Mouse (Mus musculus) lung, embryonic 14.5 days (tissue): ENCODE results near the gene Opalin. TPM values are rescaled to one million over a fixed set of nuclear protein-coding genes. Genes with fewer than 3 reads are reported as not detected.
A peak's percentile ranks its signal among the peaks of the same experiment; 100 is the strongest.

Experiments
- ATAC-seq: fragments of 200-750 bp; cut with Nextera tagmentation; 2 replicates; pipeline ENCODE4 v1.8.0; 2017; ENCODE audit warnings: mild to moderate bottlenecking, moderate TSS enrichment, moderate library complexity; ENCODE audit not compliant: insufficient read depth
- DNase-seq: peaks from one replicate; pipeline ENCODE4 v3.0.0-alpha.2; 2015
- H3K27ac ChIP-seq: fragments of 300-500 bp; sonication (generic); 2 replicates; pipeline ENCODE4 v1.5.1; 2014; ENCODE audit warnings: low read depth, mild to moderate bottlenecking, moderate library complexity
- H3K27me3 ChIP-seq: fragments of 300-500 bp; sonication (generic); 2 replicates; pipeline ENCODE4 v1.6.1; 2014; ENCODE audit warnings: low read length, control low read depth; ENCODE audit not compliant: insufficient read depth
- H3K36me3 ChIP-seq: fragments of 300-500 bp; sonication (generic); 2 replicates; pipeline ENCODE4 v1.6.1; 2014; ENCODE audit warnings: control low read depth; ENCODE audit not compliant: insufficient read depth
- H3K4me1 ChIP-seq: fragments of 300-500 bp; sonication (generic); 2 replicates; pipeline ENCODE4 v1.6.1; 2014; ENCODE audit warnings: antibody characterized with exemption, control low read depth; ENCODE audit not compliant: insufficient read depth
- H3K4me2 ChIP-seq: fragments of 300-500 bp; sonication (generic); 2 replicates; pipeline ENCODE4 v1.6.1; 2014; ENCODE audit warnings: mild to moderate bottlenecking
- H3K4me3 ChIP-seq: fragments of 300-500 bp; sonication (generic); 2 replicates; pipeline ENCODE4 v1.5.1; 2014; ENCODE audit warnings: low read depth, low read length
- H3K9ac ChIP-seq: fragments of 300-500 bp; sonication (generic); 2 replicates; pipeline ENCODE4 v1.6.1; 2014
- H3K9me3 ChIP-seq: fragments of 300-500 bp; sonication (generic); 2 replicates; pipeline ENCODE4 v1.6.1; 2016; ENCODE audit warnings: low read depth, low read length, control low read depth
- CTCF ChIP-seq: IDR thresholded peaks from 2 replicates; pipeline ENCODE4 v1.5.1; 2016; ENCODE audit warnings: antibody characterized with exemption, low read depth
- WGBS: fragments of 180-500 bp; shearing (Covaris S2); extraction: QIAGEN DNeasy Blood & Tissue Kit; methylation state at CpG from one replicate; pipeline ENCODE4 v1.1.7; 2014; 5-methylcytosine and 5-hydroxymethylcytosine counted together
- polyA plus RNA-seq: library from polyadenylated mRNA; unstranded; fragments of >200 nt; fragmentation: Nextera tagmentation; extraction: Ambion mirVana; gene quantifications from 2 replicates; pipeline ENCODE4 v1.2.1, GENCODE M21; 2014

Opalin gene
- polyA plus RNA-seq, 1 experiment from 2014 or later: not detected

DNA sequence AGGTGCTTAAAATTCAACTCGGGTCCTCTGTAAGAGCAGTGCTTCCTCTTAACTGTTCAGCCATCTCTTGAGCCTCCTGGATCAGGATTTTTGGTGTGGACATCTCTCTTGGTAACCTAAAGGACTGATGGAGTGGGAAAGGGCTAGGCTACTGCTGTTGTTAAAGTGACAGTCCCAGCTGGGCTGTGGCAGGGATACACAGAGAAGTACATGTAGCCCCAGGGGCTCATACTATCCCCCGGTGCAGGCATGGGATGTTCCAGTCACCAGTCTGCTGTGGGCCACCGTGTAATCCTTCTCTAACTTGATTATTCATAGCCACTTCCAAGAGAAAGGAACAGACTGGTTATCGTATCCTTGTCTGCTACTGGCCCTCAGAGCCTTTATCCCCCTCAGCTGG lies 20.1 kb upstream of the Opalin start:
- no peak for ATAC-seq
- Histone ChIP-seq H3K4me2 (no peak overlapping the region), H3K27ac (no peak overlapping the region), H3K9me3 (no peaks in the 10 kb centered on the region), H3K4me1 (no peaks in the 10 kb centered on the region), H3K36me3 (no peaks in the 10 kb centered on the region), H3K9ac (no peak overlapping the region), H3K27me3 (no peaks in the 10 kb centered on the region), H3K4me3 (no peak overlapping the region)
- TF ChIP-seq CTCF: no peak
- no peak for DNase-seq
- WGBS: 67% methylated on average over 4 of the region's 4 CpGs

GRCm38 (mm10) chr19:41091901-41092300 lies 15.0 kb upstream of the Opalin start:
- TF ChIP-seq CTCF: no peak
- WGBS: 47% methylated on average over 2 of the region's 2 CpGs
- ATAC-seq: no peak

DNA sequence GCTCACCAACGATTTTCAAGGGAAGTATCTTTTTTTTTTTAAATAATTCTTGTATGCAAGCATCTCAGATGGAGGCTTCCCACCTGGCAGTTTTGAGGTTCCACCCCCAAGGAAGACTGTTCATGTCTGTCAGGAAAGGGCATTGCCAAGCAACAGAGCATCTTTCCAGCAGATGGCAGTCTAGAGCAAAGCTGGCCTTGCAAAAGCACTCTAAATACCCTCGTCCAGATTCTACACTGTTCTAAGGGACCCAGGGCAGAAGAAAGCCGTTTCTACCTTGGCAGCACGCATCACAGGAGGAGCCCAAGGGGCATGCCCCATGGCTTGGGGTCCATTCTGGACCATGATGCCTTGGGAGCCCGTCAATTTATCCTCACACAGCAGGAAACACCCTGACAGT lies 12.9 kb upstream of the Opalin start:
- Histone ChIP-seq H3K9me3 (no peaks in the 10 kb centered on the region), H3K27ac (no peak overlapping the region), H3K36me3 (no peaks in the 10 kb centered on the region), H3K4me1 (no peaks in the 10 kb centered on the region), H3K27me3 (no peaks in the 10 kb centered on the region), H3K4me2 (no peak overlapping the region), H3K4me3 (no peak overlapping the region), H3K9ac (no peak overlapping the region)
- ATAC-seq (no peak), DNase-seq (peak; percentile 89)
- WGBS: 13% methylated on average over 5 of the region's 5 CpGs
- peak; percentile 87 for TF ChIP-seq CTCF

More at GRCm38 (mm10) chr19:41091901-41092300, 15.0 kb upstream of the Opalin start:
- no peak overlapping the region for H3K9ac ChIP-seq
- DNase-seq: no peak
- H3K4me3 ChIP-seq: no peak overlapping the region
- no peak overlapping the region for H3K4me2 ChIP-seq
- no peaks in the 10 kb centered on the region for H3K36me3 ChIP-seq
- H3K4me1 ChIP-seq: no peaks in the 10 kb centered on the region
- no peaks in the 10 kb centered on the region for H3K27me3 ChIP-seq
- no peaks in the 10 kb centered on the region for H3K9me3 ChIP-seq
- H3K27ac ChIP-seq: no peak overlapping the region

GRCm38 (mm10) chr19:41088491-41088890 lies 11.6 kb upstream of the Opalin start:
- TF ChIP-seq CTCF: no peak
- ATAC-seq: no peak
- Histone ChIP-seq H3K4me2 (peak overlapping the region; percentile 44), H3K9me3 (no peaks in the 10 kb centered on the region), H3K36me3 (no peaks in the 10 kb centered on the region), H3K4me1 (no peaks in the 10 kb centered on the region), H3K27ac (no peak overlapping the region), H3K27me3 (no peaks in the 10 kb centered on the region), H3K4me3 (no peak overlapping the region), H3K9ac (peak overlapping the region; percentile 23; the same call in 1 of the 2 replicates)
- WGBS: 33% methylated on average over 18 of the region's 18 CpGs
- DNase-seq: no peak

DNA sequence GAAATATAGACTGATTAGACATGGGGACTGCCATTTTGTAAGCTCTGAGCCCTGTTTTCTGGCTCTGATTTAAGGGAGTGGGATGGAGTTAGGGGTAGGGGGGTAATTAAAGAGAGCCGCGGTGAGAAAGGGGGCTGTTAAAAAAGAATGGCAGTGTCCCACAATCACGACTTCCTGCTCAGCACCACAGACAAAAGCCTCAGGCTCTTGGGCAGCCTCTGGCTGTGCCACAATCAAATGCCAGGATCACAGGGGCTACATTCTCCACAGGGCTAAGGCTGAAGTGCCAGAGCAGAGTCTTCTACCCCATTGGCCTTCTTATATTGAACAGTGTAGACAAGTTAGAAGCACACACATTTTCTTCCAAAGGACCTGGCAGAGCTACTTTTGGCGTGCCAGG lies 11.0 kb upstream of the Opalin start:
- WGBS: 64% methylated on average over 4 of the region's 4 CpGs
- Histone ChIP-seq H3K27ac (no peak overlapping the region), H3K4me1 (no peaks in the 10 kb centered on the region), H3K9ac (no peak overlapping the region), H3K27me3 (no peaks in the 10 kb centered on the region), H3K4me2 (no peak overlapping the region), H3K4me3 (no peak overlapping the region), H3K36me3 (no peaks in the 10 kb centered on the region), H3K9me3 (no peaks in the 10 kb centered on the region)
- no peak for ATAC-seq
- DNase-seq: no peak
- no peak for TF ChIP-seq CTCF

DNA sequence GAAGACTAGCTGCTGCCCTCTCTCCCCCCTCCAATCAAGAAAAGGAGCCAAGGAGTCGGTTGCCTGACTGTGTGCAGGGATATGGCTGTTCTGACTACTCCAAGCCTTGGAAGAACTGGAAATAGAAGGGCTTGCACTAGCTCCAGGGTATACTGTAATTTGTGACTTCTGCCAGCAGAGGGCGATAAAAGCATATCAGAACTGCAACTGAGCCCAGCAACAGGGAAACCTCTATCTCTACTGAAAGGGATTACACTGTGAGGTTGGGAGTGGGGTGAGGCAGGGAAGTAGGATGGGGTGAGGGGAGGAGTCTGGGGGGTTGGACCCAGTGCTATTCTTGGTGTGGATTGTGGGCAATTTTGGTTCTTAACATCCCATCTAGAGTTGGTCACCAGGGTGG lies 9.8 kb upstream of the Opalin start:
- H3K4me1 ChIP-seq: no peaks in the 10 kb centered on the region
- ATAC-seq (peak; percentile 47; the same call in 1 of the 2 replicates), DNase-seq (peak; percentile 91)
- TF ChIP-seq CTCF: peak; percentile 85
- H3K27me3 ChIP-seq: no peaks in the 10 kb centered on the region
- H3K9me3 ChIP-seq: no peaks in the 10 kb centered on the region
- no peaks in the 10 kb centered on the region for H3K36me3 ChIP-seq
- no peak overlapping the region for H3K27ac ChIP-seq
- no peak overlapping the region for H3K9ac ChIP-seq
- H3K4me3 ChIP-seq: no peak overlapping the region
- 7% methylated on average over 2 of the region's 2 CpGs for WGBS
- H3K4me2 ChIP-seq: no peak overlapping the region

DNA sequence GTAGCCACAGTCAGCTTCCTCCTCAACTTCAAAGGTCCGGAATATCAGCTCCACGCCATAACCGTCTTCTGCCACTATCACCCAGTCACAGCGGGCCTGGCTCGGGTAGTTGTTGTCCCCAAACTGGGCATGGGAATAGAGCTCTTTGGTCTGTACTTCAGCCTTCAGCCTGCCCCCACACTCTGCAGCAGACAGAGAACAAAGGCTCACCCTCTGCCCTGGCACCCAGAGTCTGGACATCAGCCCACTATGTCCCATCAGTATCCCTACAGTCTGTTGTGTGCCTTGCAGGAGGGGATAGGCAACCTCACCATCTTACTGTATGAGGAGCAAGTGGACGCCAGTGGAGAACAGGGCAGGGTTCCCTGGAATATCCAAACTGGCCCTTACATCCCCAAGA lies 9.4 kb upstream of the Opalin start:
- Histone ChIP-seq H3K27me3 (no peaks in the 10 kb centered on the region), H3K36me3 (no peaks in the 10 kb centered on the region), H3K9me3 (no peaks in the 10 kb centered on the region), H3K4me1 (no peaks in the 10 kb centered on the region), H3K4me3 (no peak overlapping the region), H3K9ac (no peak overlapping the region), H3K27ac (no peak overlapping the region), H3K4me2 (no peak overlapping the region)
- ATAC-seq: no peak
- 88% methylated on average over 6 of the region's 6 CpGs for WGBS
- TF ChIP-seq CTCF: no peak
- DNase-seq: no peak

- no peaks in the 10 kb centered on the region for H3K4me1 ChIP-seq
- WGBS: 81% methylated on average over 14 of the region's 14 CpGs
- no peak overlapping the region for H3K9ac ChIP-seq
- no peaks in the 10 kb centered on the region for H3K36me3 ChIP-seq
- no peak overlapping the region for H3K27ac ChIP-seq
- no peaks in the 10 kb centered on the region for H3K9me3 ChIP-seq
- ATAC-seq (no peak), DNase-seq (no peak)
- no peak for TF ChIP-seq CTCF
- H3K4me3 ChIP-seq: no peak overlapping the region
- no peak overlapping the region for H3K4me2 ChIP-seq
- no peaks in the 10 kb centered on the region for H3K27me3 ChIP-seq
Observed at GRCm38 (mm10) chr19:41083646-41084045, 6.7 kb upstream of the Opalin start.
